Mouse (Mus musculus) neural tube, embryonic 12.5 days (tissue): Measurements from ENCODE around the gene Strn4. TPM values are rescaled to one million over a fixed set of nuclear protein-coding genes. Genes with fewer than 3 reads are reported as not detected.

ENCODE experiments used
- ATAC-seq: fragments of 200-750 bp; cut with Nextera tagmentation; 2 replicates; pipeline ENCODE4 v1.8.0; 2017; ENCODE audit warnings: low read depth, mild to moderate bottlenecking, moderate TSS enrichment, moderate library complexity; ENCODE audit not compliant: low FRiP score
- H3K27ac ChIP-seq: fragments of 300-500 bp; sonication (generic); 2 replicates; pipeline ENCODE4 v1.5.1; 2016
- H3K27me3 ChIP-seq: fragments of 300-500 bp; sonication (generic); replicated peaks from 2 replicates; pipeline ENCODE4 v1.6.1; 2016; ENCODE audit warnings: mild to moderate bottlenecking
- H3K36me3 ChIP-seq: fragments of 300-500 bp; sonication (generic); 2 replicates; pipeline ENCODE4 v1.6.1; 2016; ENCODE audit warnings: mild to moderate bottlenecking
- H3K4me1 ChIP-seq: fragments of 300-500 bp; sonication (generic); 2 replicates; pipeline ENCODE4 v1.6.1; 2016
- H3K4me2 ChIP-seq: fragments of 300-500 bp; sonication (generic); replicated peaks from 2 replicates; pipeline ENCODE4 v1.6.1; 2016; ENCODE audit warnings: mild to moderate bottlenecking
- H3K4me3 ChIP-seq: fragments of 300-500 bp; sonication (generic); 2 replicates; pipeline ENCODE4 v1.5.1; 2016
- H3K9ac ChIP-seq: fragments of 300-500 bp; sonication (generic); 2 replicates; pipeline ENCODE4 v1.6.1; 2016; ENCODE audit warnings: mild to moderate bottlenecking
- H3K9me3 ChIP-seq: fragments of 300-500 bp; sonication (generic); 2 replicates; pipeline ENCODE4 v1.6.1; 2016; ENCODE audit warnings: mild to moderate bottlenecking
- WGBS: fragments of 180-500 bp; shearing (Covaris S2); methylation state at CpG from one replicate; pipeline ENCODE4 v1.1.7; 2016; 5-methylcytosine and 5-hydroxymethylcytosine counted together
- polyA plus RNA-seq: library from polyadenylated mRNA; unstranded; fragments of >200 nt; fragmentation: Nextera tagmentation; extraction: Ambion mirVana; gene quantifications from 2 replicates; pipeline ENCODE4 v1.2.1, GENCODE M21; 2016

Gene Strn4
- polyA plus RNA-seq, 1 experiment from 2014 or later = 170 TPM

DNA sequence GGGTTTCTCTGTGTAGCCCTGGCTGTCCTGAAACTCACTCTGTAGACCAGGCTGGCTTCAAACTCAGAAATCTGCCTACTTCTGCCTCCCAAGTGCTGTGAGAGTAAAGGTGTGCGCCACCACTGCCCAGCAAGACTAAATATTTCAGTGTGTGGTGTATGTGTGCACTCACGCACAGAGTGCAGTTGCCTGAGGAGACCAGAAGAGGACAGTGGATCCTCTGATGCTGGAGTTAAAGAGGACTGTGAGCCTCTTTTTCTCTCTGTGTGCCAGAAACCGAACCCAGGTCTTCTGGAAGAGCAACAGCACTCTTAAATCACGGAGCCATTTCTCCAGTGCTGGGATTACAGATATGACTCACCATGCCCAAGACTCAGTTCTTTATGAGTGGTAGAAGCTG is 57.7 kb downstream of the Strn4 start:
- Histone ChIP-seq H3K4me1 (peaks cover 24% of the 10 kb centered on the region), H3K27ac (no peak overlapping the region), H3K4me3 (no peak overlapping the region), H3K27me3 (no peaks in the 10 kb centered on the region), H3K4me2 (0 out of 2 replicates have a peak overlapping the region, but pooled peaks have one; percentile 83), H3K9me3 (no peaks in the 10 kb centered on the region), H3K9ac (no peak overlapping the region), H3K36me3 (peaks cover 3% of the 10 kb centered on the region; the same call in 1 of the 2 replicates)
- no peak for ATAC-seq
- WGBS = 92% methylated on average over 4 of the region's 4 CpGs

DNA sequence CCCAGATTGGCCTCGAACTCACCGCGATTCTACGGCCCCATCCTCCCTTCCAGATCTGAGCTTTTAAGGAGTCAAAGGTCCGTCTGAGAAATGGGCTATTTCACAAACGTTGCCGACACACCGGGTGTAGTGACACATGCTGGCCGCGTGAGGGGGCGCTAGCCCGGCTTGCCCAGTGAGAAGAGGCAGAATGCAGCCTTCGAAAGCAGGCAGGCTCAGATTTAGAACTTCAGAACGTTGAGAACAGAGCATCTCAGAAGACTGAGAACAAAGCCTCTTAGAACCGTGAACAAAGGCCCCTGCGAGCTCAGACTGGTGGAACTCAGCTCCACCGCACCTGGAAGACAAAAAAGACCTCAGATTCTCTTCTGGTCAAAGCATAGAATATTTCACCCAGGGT is 58.5 kb downstream of the Strn4 start:
- 4% methylated on average over 17 of the region's 17 CpGs for WGBS

DNA sequence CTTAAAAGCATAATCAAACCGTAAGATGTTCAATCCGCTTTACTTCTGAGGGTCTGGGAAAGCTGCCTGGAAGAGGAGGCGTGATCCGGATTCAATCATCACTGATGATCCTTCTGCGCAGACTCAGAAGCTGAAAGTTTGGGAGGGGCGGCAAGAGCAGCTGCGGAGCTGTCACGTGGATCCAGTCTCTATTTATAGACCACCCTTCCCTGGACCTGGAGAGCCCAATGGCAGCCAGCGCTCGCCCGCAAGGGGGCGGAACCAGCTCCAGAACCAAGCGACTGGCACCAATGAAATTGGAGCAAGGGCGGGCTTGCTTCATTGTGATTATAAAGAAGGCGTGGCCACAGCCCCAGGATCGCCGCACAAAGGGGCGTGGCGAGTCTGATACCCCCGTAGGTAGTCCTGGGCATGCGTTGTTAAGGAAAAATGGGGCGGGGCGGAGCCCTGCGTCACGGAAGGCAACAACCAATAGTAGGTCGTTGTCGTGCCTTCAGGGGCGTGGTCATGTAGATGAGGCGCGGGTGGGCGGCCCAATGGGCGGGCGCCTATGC is 59.1 kb downstream of the Strn4 start:
- H3K4me2 ChIP-seq = peak overlapping the region; percentile 83
- peak overlapping the region; percentile 59 for H3K27ac ChIP-seq
- H3K9me3 ChIP-seq = no peaks in the 10 kb centered on the region
- peak; percentile 95 for ATAC-seq
- H3K36me3 ChIP-seq = peaks cover 10% of the 10 kb centered on the region; the same call in 1 of the 2 replicates
- WGBS = under 1% methylated on average over 33 of the region's 33 CpGs
- H3K27me3 ChIP-seq = no peaks in the 10 kb centered on the region
- peak overlapping the region; percentile 35; the same call in 1 of the 2 replicates for H3K9ac ChIP-seq
- peaks cover 20% of the 10 kb centered on the region for H3K4me1 ChIP-seq
- peak overlapping the region; percentile 79 for H3K4me3 ChIP-seq

More for the DNA sequence above, 58.5 kb downstream of the Strn4 start:
- H3K4me2 ChIP-seq = peak overlapping the region; percentile 83
- peaks cover 7% of the 10 kb centered on the region; the same call in 1 of the 2 replicates for H3K36me3 ChIP-seq
- H3K27me3 ChIP-seq = no peaks in the 10 kb centered on the region
- H3K9ac ChIP-seq = 0 out of 2 replicates have a peak overlapping the region, but pooled peaks have one; percentile 35
- peak overlapping the region; percentile 79 for H3K4me3 ChIP-seq
- ATAC-seq = no peak
- H3K9me3 ChIP-seq = no peaks in the 10 kb centered on the region
- peaks cover 23% of the 10 kb centered on the region for H3K4me1 ChIP-seq
- H3K27ac ChIP-seq = peak overlapping the region; percentile 59

DNA sequence AGATGAGACGGTGACA is 59.4 kb downstream of the Strn4 start, which contains the start of gene Dact3:
Gene Dact3 (plus strand): TSS at position 8 of the 16 bp plus-strand sequence.
- Histone ChIP-seq H3K27ac (peak within 1 kb of the TSS; percentile 70), H3K4me1 (peaks cover 20% of the 10 kb centered on the region), H3K9me3 (no peaks in the 10 kb centered on the region), H3K36me3 (peaks cover 10% of the 10 kb centered on the region; the same call in 1 of the 2 replicates), H3K4me3 (peak within 1 kb of the TSS; percentile 79), H3K9ac (peak within 1 kb of the TSS; percentile 88), H3K27me3 (no peaks in the 10 kb centered on the region), H3K4me2 (peak within 1 kb of the TSS; percentile 83)
- ATAC-seq = no peak
- WGBS = 0% methylated on average over 1 of the region's 1 CpGs

DNA sequence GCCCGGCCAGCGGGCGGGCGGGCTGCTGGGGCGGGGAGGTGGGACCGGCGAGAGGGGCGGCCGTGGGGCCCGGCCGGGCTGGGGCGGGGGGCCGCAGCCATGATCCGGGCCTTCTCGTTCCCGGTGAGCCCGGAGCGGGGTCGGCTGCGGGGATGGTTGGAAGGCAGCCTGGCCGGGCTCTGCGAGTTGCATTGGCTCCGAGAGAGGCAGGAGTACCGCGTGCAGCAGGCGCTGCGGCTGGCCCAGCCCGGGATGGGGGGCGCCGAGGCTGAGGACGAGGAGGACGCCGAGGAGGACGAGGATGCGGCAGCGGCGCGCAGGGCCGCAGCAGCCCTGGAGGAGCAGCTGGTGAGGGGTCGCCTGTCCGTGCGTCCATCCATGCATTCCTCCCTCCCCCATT is 59.6 kb downstream of the Strn4 start:
- Histone ChIP-seq H3K9ac (peak overlapping the region; percentile 88), H3K4me3 (peak overlapping the region; percentile 79), H3K27me3 (no peaks in the 10 kb centered on the region), H3K36me3 (peaks cover 10% of the 10 kb centered on the region; the same call in 1 of the 2 replicates), H3K4me1 (peaks cover 22% of the 10 kb centered on the region), H3K4me2 (peak overlapping the region; percentile 83), H3K9me3 (no peaks in the 10 kb centered on the region), H3K27ac (peak overlapping the region; percentile 70)
- WGBS = 0% methylated on average over 39 of the region's 42 CpGs
- peak; percentile 55 for ATAC-seq

DNA sequence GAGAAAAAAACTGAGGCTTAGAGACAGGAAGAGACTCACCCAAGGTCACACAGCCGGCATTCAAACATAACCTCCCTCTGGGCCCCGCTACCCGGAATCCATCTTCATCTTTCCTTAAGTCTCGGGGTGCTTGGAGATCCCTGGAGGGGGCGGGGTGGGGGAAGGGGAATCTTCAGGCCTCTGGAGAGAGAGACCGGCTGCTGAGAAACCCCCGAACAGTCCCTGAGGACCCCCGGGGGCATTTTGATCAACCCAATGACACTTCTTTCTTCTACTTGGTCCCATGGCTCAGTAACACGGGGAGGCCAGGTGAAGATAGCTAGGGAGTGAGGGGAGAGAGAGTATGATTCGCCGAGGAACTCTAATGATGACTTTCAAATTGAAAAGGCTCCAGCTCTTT is 60.3 kb downstream of the Strn4 start:
- H3K4me2 ChIP-seq = peak overlapping the region; percentile 83
- peaks cover 29% of the 10 kb centered on the region for H3K4me1 ChIP-seq
- no peaks in the 10 kb centered on the region for H3K27me3 ChIP-seq
- peaks cover 10% of the 10 kb centered on the region; the same call in 1 of the 2 replicates for H3K36me3 ChIP-seq
- no peaks in the 10 kb centered on the region for H3K9me3 ChIP-seq
- peak overlapping the region; percentile 79 for H3K4me3 ChIP-seq
- WGBS = 8% methylated on average over 11 of the region's 11 CpGs
- peak overlapping the region; percentile 88; the same call in 1 of the 2 replicates for H3K9ac ChIP-seq
- 0 out of 2 replicates have a peak overlapping the region, but pooled peaks have one; percentile 70 for H3K27ac ChIP-seq
- no peak for ATAC-seq

DNA sequence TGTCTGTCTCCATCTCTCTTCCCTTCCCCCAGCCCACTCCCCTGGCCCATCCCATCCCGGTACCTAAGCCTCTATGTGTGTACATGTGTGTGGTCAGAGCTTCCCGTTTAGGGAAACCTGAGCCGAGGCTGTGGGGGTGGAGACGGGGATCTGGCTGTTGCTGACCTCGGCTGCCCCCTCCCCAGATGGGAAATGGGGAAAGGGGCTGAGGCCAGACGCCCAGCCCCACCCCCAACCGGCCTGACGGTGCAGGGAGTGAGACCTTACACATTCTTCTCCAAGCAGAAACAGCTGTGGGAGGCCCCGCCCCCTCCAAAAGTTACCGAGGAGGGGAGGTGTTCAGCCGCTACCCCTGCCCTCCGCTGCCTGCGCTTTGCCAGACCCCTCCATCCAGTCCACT is 60.9 kb downstream of the Strn4 start:
- peak overlapping the region; percentile 83 for H3K4me2 ChIP-seq
- H3K4me3 ChIP-seq = peak overlapping the region; percentile 79
- peaks cover 31% of the 10 kb centered on the region for H3K4me1 ChIP-seq
- no peak for ATAC-seq
- H3K9ac ChIP-seq = peak overlapping the region; percentile 88
- no peaks in the 10 kb centered on the region for H3K9me3 ChIP-seq
- H3K36me3 ChIP-seq = peaks cover 6% of the 10 kb centered on the region; the same call in 1 of the 2 replicates
- WGBS = 3% methylated on average over 13 of the region's 13 CpGs
- no peaks in the 10 kb centered on the region for H3K27me3 ChIP-seq
- H3K27ac ChIP-seq = no peak overlapping the region

DNA sequence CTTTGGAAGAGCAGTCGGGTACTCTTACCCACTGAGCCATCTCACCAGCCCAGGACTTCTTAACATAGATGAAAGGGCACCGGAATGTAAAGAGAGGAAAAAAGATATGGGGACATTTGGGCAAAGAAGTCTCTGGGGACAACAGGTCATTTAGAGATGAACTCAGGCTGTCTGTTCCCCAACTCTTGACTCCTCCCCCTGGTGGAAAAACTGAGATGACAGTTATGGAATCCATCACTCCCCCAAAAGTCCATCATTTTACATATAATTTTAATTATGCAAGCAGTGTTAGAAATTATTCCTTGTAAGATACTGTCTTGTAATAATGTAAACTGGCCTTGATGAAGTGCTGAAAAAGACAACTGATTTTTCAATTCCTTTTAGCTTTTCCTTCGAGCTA is 62.0 kb downstream of the Strn4 start:
- 84% methylated on average over 3 of the region's 3 CpGs for WGBS
- no peak for ATAC-seq
- H3K9me3 ChIP-seq = no peaks in the 10 kb centered on the region

DNA sequence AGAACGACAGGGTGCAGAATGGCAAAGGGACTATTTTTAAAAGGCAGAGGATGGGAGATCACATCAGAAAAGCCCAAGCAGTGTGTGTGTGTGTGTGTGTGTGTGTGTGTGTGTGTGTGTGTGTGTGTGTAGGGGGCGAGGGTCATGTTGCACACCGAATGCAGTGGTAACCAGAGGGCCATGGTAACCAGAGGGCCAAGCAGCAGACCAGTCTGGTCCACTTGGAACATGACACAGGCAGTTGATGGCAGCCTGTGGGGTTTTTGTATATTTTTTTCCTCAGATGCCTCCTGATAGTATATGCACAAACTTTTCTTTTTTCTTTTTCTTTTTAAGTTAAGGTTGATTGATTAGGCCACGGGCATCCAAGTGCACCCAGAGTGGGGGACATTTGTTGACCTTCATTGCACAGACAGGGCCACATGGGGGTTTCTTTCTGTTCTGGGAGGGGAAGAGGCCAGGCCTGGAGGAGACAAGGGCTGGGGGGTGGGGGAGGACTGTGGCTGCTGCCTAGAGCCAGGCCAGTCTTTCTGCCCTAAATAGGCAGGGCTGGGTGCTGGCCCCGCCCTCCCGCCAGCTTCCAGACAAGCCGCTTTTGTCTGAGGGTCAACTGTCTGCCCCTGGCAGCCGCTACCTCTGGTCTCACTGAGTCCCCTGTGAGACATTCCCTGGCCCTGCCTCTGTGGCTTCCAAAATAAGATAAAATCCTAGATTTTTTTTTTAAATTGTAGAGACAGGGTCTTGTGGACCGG is 64.3 kb downstream of the Strn4 start:
- Histone ChIP-seq H3K4me2 (peak overlapping the region; percentile 40), H3K9ac (peak overlapping the region; percentile 21; the same call in 1 of the 2 replicates), H3K27ac (peak overlapping the region; percentile 57; the same call in 1 of the 2 replicates), H3K4me3 (no peak overlapping the region), H3K36me3 (peaks cover 32% of the 10 kb centered on the region), H3K4me1 (peaks cover 31% of the 10 kb centered on the region), H3K9me3 (peaks cover under 1% of the 10 kb centered on the region; the same call in 1 of the 2 replicates), H3K27me3 (peaks cover 19% of the 10 kb centered on the region)
- 20% methylated on average over 9 of the region's 9 CpGs for WGBS
- ATAC-seq = no peak

More for the DNA sequence above, 62.0 kb downstream of the Strn4 start:
- Histone ChIP-seq H3K27ac (no peak overlapping the region), H3K27me3 (0 out of 2 replicates have a peak, but pooled peaks cover 3% of the 10 kb centered on the region), H3K9ac (no peak overlapping the region), H3K4me1 (peaks cover 31% of the 10 kb centered on the region), H3K4me2 (no peak overlapping the region), H3K36me3 (peaks cover 11% of the 10 kb centered on the region; the same call in 1 of the 2 replicates), H3K4me3 (no peak overlapping the region)

DNA sequence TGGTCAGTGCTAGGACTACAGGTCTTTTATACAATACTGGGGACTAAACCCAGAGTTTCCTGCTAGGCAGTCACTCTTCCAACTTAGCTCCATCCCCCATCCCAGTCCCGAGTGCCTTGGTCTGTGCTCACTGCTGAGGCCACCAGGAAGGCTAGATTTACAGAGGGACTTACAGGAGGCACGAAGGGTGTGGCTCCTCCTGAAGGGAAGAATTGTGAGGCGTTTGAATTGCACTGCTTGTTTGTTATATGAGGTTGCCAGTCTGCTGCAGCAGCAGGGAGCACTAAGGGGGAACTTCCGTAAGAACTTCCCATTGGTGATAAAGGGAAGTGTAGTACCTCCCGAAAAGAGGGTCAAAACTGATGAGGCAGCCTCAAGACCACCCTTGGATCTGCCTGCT is 64.9 kb downstream of the Strn4 start:
- peak overlapping the region; percentile 40 for H3K4me2 ChIP-seq
- peaks cover 26% of the 10 kb centered on the region for H3K27me3 ChIP-seq
- H3K9ac ChIP-seq = peak overlapping the region; percentile 21; the same call in 1 of the 2 replicates
- WGBS = 5% methylated on average over 5 of the region's 5 CpGs
- H3K4me3 ChIP-seq = no peak overlapping the region
- H3K27ac ChIP-seq = peak overlapping the region; percentile 57; the same call in 1 of the 2 replicates
- H3K9me3 ChIP-seq = peaks cover 7% of the 10 kb centered on the region; the same call in 1 of the 2 replicates
- peaks cover 38% of the 10 kb centered on the region for H3K36me3 ChIP-seq
- peaks cover 31% of the 10 kb centered on the region for H3K4me1 ChIP-seq
- no peak for ATAC-seq

DNA sequence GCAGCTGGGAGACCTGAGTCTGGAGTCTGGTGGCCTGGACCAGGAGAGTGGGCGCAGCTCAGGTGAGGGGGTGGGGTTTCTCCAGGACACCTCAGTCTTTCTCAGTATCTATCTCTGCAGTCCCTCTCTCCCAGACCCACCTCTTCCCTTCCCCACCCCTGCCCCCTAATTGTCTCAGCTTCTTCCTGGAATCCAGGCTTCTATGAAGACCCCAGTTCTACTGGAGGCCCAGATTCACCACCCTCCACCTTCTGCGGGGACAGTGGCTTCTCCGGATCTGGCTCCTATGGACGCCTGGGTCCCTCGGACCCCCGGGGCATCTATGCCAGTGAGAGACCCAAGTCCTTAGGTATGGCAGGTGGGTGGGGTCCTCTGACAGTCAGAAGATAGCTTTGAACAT is 67.5 kb downstream of the Strn4 start:
- Histone ChIP-seq H3K4me1 (peaks cover 17% of the 10 kb centered on the region), H3K27ac (no peak overlapping the region), H3K9me3 (peaks cover 13% of the 10 kb centered on the region; the same call in 1 of the 2 replicates), H3K36me3 (peaks cover 53% of the 10 kb centered on the region), H3K4me3 (no peak overlapping the region), H3K4me2 (no peak overlapping the region), H3K9ac (no peak overlapping the region), H3K27me3 (peaks cover 45% of the 10 kb centered on the region)
- no peak for ATAC-seq
- 90% methylated on average over 6 of the region's 6 CpGs for WGBS

DNA sequence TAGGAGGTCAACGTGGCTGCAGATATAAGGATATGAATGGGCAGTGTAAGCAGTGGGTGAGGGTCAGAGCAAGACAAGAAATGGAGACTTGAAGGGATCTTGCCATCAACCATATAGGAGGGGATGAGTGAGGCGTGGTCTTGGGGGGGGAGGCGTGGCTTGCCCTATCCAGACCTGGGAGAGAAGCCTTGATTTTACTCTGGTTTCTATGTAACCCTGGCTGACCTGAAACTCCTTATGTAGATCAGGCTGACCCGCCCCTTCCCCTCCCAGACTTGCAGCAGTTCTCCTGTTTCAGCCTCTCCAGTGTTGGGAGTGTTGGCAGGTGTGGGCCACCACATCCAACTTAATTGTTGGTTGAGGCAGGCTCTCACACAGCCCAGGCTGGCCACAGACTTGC is 68.6 kb downstream of the Strn4 start:
- 44% methylated on average over 4 of the region's 4 CpGs for WGBS
- Histone ChIP-seq H3K4me2 (no peak overlapping the region), H3K27me3 (peaks cover 49% of the 10 kb centered on the region), H3K9me3 (peaks cover 13% of the 10 kb centered on the region; the same call in 1 of the 2 replicates), H3K4me1 (peaks cover 17% of the 10 kb centered on the region), H3K27ac (no peak overlapping the region), H3K4me3 (no peak overlapping the region), H3K36me3 (peaks cover 47% of the 10 kb centered on the region), H3K9ac (no peak overlapping the region)
- ATAC-seq = no peak
